Mouse (Mus musculus): ENCODE measurements around the gene Ddx19a.

DNA sequence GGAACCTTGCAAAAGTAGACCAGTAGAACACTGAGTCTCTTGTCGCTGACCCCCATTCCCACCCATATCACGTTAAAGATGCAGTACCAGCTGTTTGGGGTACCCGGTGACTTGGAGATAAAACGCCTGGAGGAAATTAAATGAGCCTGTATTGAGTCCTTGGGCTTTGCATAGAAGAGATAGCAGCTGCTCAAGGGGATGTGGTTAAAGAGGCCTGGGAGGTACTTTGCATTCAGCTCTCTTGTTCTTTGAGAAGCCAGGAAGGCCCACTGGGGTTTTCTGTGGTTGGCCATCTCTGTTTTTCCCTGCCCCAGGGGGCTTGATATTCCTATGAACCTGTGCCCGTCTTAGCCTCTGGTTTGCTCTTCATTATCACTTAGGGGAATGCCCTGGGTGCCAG is 68.5 kb downstream of the Ddx19a start:
- no peak for TF ChIP-seq CTCF (conservative IDR thresholded peaks at IDR 0.05; ENCODE audit: insufficient read depth, insufficient read length, low read depth, low read length)
- no peak for TF ChIP-seq POLR2A (IDR thresholded peaks at IDR 0.05; ENCODE audit: low read depth, low read length)
